Comparison of ENCODE assay signal across 19 mouse cellular contexts in the genomic region with DNA sequence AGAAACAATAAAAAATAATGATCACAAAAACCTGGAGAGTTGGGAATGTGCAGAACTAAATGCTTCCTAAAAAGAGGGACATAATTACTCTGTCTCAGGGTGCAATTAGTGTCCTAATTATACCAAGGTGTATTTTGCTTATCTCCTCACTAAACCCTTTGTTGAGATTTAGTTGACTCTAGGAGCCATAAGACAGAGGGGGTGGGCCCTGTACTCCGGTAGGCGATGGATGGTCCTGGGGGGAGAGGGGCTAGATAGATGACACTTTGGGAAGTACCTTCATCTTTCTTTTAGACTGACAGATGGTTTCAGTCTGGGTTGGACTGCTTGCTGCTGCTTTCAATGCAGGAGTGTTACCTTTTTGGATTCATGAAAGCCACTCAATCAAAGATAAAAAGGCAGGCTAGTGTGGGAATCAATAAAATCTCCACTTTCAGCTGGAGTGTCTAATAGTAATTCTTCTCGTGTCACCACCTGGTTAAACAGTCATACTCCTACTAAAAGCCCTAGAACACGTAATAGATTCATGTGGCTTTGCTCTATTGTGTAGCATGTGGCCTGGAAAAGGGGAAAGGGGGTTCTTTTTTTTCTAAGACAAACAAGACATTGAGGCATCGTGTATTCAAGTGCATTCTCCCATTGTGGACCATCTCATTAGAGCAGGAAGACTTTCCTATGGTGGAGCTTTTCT.
A peak's percentile ranks its signal among the peaks of the same experiment; 100 is the strongest.
DNase-seq lines count a peak whose midpoint lies in the region; ATAC-seq and TF ChIP-seq lines count a peak whose summit lies in the region.
"Had no signal": no experiment of that assay in that cellular context is flagged by ENCODE, and none has a peak within 500 bp of the region (broad histone marks: within the 10 kb centered on the region; RNA-seq: fewer than 3 reads in every experiment).

No protein-coding gene starts in this region.

- H3K4me3 ChIP-seq in hindbrain, embryonic 12.5 days: no peak overlapping the region
- H3K4me3 ChIP-seq in hindbrain, postnatal 0 days (ENCODE audit: low read length): no peak overlapping the region
- no peak overlapping the region for H3K4me3 ChIP-seq in forebrain, embryonic 12.5 days (replicated peaks)
- H3K4me3 ChIP-seq in hindbrain, embryonic 14.5 days (replicated peaks; ENCODE audit: low read length): no peak overlapping the region
- no peak overlapping the region for H3K4me3 ChIP-seq in neural tube, embryonic 13.5 days
- no peak overlapping the region for H3K4me3 ChIP-seq in kidney, embryonic 15.5 days (replicated peaks)
- H3K4me3 ChIP-seq: heart, embryonic 12.5 days; intestine, embryonic 15.5 days had no signal

- H3K4me2 ChIP-seq in hindbrain, embryonic 12.5 days (replicated peaks): no peak overlapping the region
- no peak overlapping the region for H3K4me2 ChIP-seq in hindbrain, postnatal 0 days (ENCODE audit: low read depth, low read length)
- H3K4me2 ChIP-seq in forebrain, embryonic 12.5 days: peak overlapping the region; percentile 24
- H3K4me2 ChIP-seq in hindbrain, embryonic 14.5 days (replicated peaks): no peak overlapping the region
- H3K4me2 ChIP-seq in neural tube, embryonic 13.5 days: no peak overlapping the region
- no peak overlapping the region for H3K4me2 ChIP-seq in kidney, embryonic 15.5 days
- H3K4me2 ChIP-seq: heart, embryonic 12.5 days; intestine, embryonic 15.5 days had no signal

- peak; percentile 42 for ATAC-seq in hindbrain, embryonic 12.5 days (ENCODE audit: low FRiP score)
- ATAC-seq in hindbrain, postnatal 0 days: no peak; the same call in 1 of the 2 replicates
- ATAC-seq in forebrain, embryonic 12.5 days (ENCODE audit: low FRiP score): peak; percentile 79
- ATAC-seq in hindbrain, embryonic 14.5 days (ENCODE audit: low FRiP score): peak; percentile 41; the same call in 1 of the 2 replicates
- ATAC-seq in neural tube, embryonic 13.5 days (ENCODE audit: low read depth): peak; percentile 42
- no peak for ATAC-seq in kidney, embryonic 15.5 days (replicated peaks; ENCODE audit: low FRiP score)
- ATAC-seq: activated CD4-positive, CD25-positive, alpha-beta regulatory T cell, adult 4 months; intestine, embryonic 15.5 days; liver, postnatal 0 days; Patski had no signal

- H3K27ac ChIP-seq in hindbrain, embryonic 12.5 days: peak overlapping the region; percentile 76; the same call in 1 of the 2 replicates
- H3K27ac ChIP-seq in hindbrain, postnatal 0 days: no peak overlapping the region
- H3K27ac ChIP-seq in forebrain, embryonic 12.5 days: peak overlapping the region; percentile 54
- 0 out of 2 replicates have a peak overlapping the region, but pooled peaks have one; percentile 3 for H3K27ac ChIP-seq in hindbrain, embryonic 14.5 days
- peak overlapping the region; percentile 80 for H3K27ac ChIP-seq in neural tube, embryonic 13.5 days (replicated peaks)
- no peak overlapping the region for H3K27ac ChIP-seq in kidney, embryonic 15.5 days
- H3K27ac ChIP-seq: intestine, embryonic 15.5 days; kidney, postnatal 0 days had no signal

- peaks cover 40% of the 10 kb centered on the region for H3K27me3 ChIP-seq in hindbrain, embryonic 12.5 days
- H3K27me3 ChIP-seq in hindbrain, postnatal 0 days (ENCODE audit: insufficient read depth, low read length): no peaks in the 10 kb centered on the region
- H3K27me3 ChIP-seq in forebrain, embryonic 12.5 days: peaks cover 48% of the 10 kb centered on the region
- H3K27me3 ChIP-seq in hindbrain, embryonic 14.5 days (ENCODE audit: control insufficient read depth, insufficient read depth, low read length): peaks cover 12% of the 10 kb centered on the region; the same call in 1 of the 2 replicates
- H3K27me3 ChIP-seq in neural tube, embryonic 13.5 days: peaks cover 60% of the 10 kb centered on the region
- H3K27me3 ChIP-seq in kidney, embryonic 15.5 days: no peaks in the 10 kb centered on the region; the same call in 1 of the 2 replicates
- H3K27me3 ChIP-seq: heart, embryonic 12.5 days; intestine, embryonic 15.5 days had no signal

- 21% methylated on average over 5 of the region's 5 CpGs for WGBS in hindbrain, embryonic 12.5 days
- WGBS in hindbrain, postnatal 0 days: 37% methylated on average over 5 of the region's 5 CpGs
- 24% methylated on average over 5 of the region's 5 CpGs for WGBS in forebrain, embryonic 12.5 days
- 23% methylated on average over 5 of the region's 5 CpGs for WGBS in hindbrain, embryonic 14.5 days
- 18% methylated on average over 5 of the region's 5 CpGs for WGBS in neural tube, embryonic 13.5 days
- 41% methylated on average over 5 of the region's 5 CpGs for WGBS in kidney, embryonic 15.5 days

- DNase-seq in hindbrain, postnatal 0 days (ENCODE audit: low spot score): no peak
- DNase-seq in hindbrain, embryonic 14.5 days (ENCODE audit: low spot score): no peak
- DNase-seq in cerebellum, adult 11 months: no peak
- DNase-seq: adrenal gland, postnatal 25 days; B cell, adult 2 months; cerebellum, adult 9-11 months; gastrocnemius, postnatal 14 days; liver; liver, postnatal 0 days; lung, postnatal 14 days had no signal

- H3K9me3 ChIP-seq in hindbrain, embryonic 12.5 days (replicated peaks): no peaks in the 10 kb centered on the region
- no peaks in the 10 kb centered on the region for H3K9me3 ChIP-seq in hindbrain, postnatal 0 days (ENCODE audit: low read length)
- H3K9me3 ChIP-seq in forebrain, embryonic 12.5 days: no peaks in the 10 kb centered on the region
- no peaks in the 10 kb centered on the region for H3K9me3 ChIP-seq in hindbrain, embryonic 14.5 days (ENCODE audit: control insufficient read depth, low read length)
- no peaks in the 10 kb centered on the region for H3K9me3 ChIP-seq in neural tube, embryonic 13.5 days
- H3K9me3 ChIP-seq in kidney, embryonic 15.5 days (replicated peaks): no peaks in the 10 kb centered on the region
- H3K9me3 ChIP-seq: heart, embryonic 12.5 days; intestine, embryonic 15.5 days had no signal

- peaks cover 42% of the 10 kb centered on the region for H3K4me1 ChIP-seq in hindbrain, embryonic 12.5 days
- peaks cover 19% of the 10 kb centered on the region for H3K4me1 ChIP-seq in hindbrain, postnatal 0 days (ENCODE audit: insufficient read depth, low read length)
- H3K4me1 ChIP-seq in forebrain, embryonic 12.5 days: peaks cover 49% of the 10 kb centered on the region
- peaks cover 40% of the 10 kb centered on the region for H3K4me1 ChIP-seq in hindbrain, embryonic 14.5 days (replicated peaks; ENCODE audit: control insufficient read depth, insufficient read depth, low read length)
- peaks cover 63% of the 10 kb centered on the region for H3K4me1 ChIP-seq in neural tube, embryonic 13.5 days (replicated peaks)
- peaks cover 11% of the 10 kb centered on the region for H3K4me1 ChIP-seq in kidney, embryonic 15.5 days
- H3K4me1 ChIP-seq: heart, embryonic 12.5 days; intestine, embryonic 15.5 days had no signal

- H3K36me3 ChIP-seq in hindbrain, embryonic 12.5 days: no peaks in the 10 kb centered on the region
- H3K36me3 ChIP-seq in hindbrain, postnatal 0 days (ENCODE audit: insufficient read depth, low read length): no peaks in the 10 kb centered on the region
- no peaks in the 10 kb centered on the region for H3K36me3 ChIP-seq in forebrain, embryonic 12.5 days (replicated peaks)
- no peaks in the 10 kb centered on the region for H3K36me3 ChIP-seq in hindbrain, embryonic 14.5 days (replicated peaks; ENCODE audit: control insufficient read depth, insufficient read depth)
- H3K36me3 ChIP-seq in neural tube, embryonic 13.5 days: no peaks in the 10 kb centered on the region
- no peaks in the 10 kb centered on the region for H3K36me3 ChIP-seq in kidney, embryonic 15.5 days
- H3K36me3 ChIP-seq: heart, embryonic 12.5 days; intestine, embryonic 15.5 days had no signal

- no peak overlapping the region for H3K9ac ChIP-seq in hindbrain, embryonic 12.5 days
- H3K9ac ChIP-seq in hindbrain, postnatal 0 days (replicated peaks; ENCODE audit: low read length): no peak overlapping the region
- H3K9ac ChIP-seq in forebrain, embryonic 12.5 days: no peak overlapping the region
- no peak overlapping the region for H3K9ac ChIP-seq in hindbrain, embryonic 14.5 days
- no peak overlapping the region for H3K9ac ChIP-seq in neural tube, embryonic 13.5 days
- no peak overlapping the region for H3K9ac ChIP-seq in kidney, embryonic 15.5 days
- H3K9ac ChIP-seq: heart, embryonic 12.5 days; intestine, embryonic 15.5 days; liver, postnatal 0 days had no signal

- no peak for TF ChIP-seq CTCF in hindbrain, postnatal 0 days (IDR thresholded peaks at IDR 0.05; ENCODE audit: low read depth)

Comparison
In these comparisons a context has a peak if more than half of its experiments do, and no peak if none do; other contexts are left out.
1. ATAC-seq: peak in hindbrain, embryonic 12.5 days (single experiment), forebrain, embryonic 12.5 days (single experiment), hindbrain, embryonic 14.5 days (single experiment) and neural tube, embryonic 13.5 days (single experiment); none in hindbrain, postnatal 0 days (single experiment) and kidney, embryonic 15.5 days (single experiment).
2. H3K27ac ChIP-seq: peak in hindbrain, embryonic 12.5 days (single experiment), forebrain, embryonic 12.5 days (single experiment), hindbrain, embryonic 14.5 days (single experiment) and neural tube, embryonic 13.5 days (single experiment); none in hindbrain, postnatal 0 days (single experiment) and kidney, embryonic 15.5 days (single experiment).